Mouse (Mus musculus) heart, adult 2 months (tissue): ENCODE data around the gene Slain1.
A peak's percentile ranks its signal among the peaks of the same experiment; 100 is the strongest.

Experiments used
- CTCF ChIP-seq: fragments of 200-600 bp; IDR thresholded peaks from 2 replicates; pipeline ENCODE4 v1.8.1; 2022; ENCODE audit warnings: antibody characterized with exemption, mild to moderate bottlenecking, moderate library complexity
- EP300 ChIP-seq: fragments of 200-500 bp; IDR thresholded peaks from 2 replicates; pipeline ENCODE4 v1.6.1; 2011; ENCODE audit warnings: low read depth, low read length, control low read depth; ENCODE audit not compliant: insufficient read depth
- POLR2A ChIP-seq: fragments of 200-500 bp; IDR thresholded peaks from 2 replicates; pipeline ENCODE4 v1.6.1; 2011; ENCODE audit warnings: mild to moderate bottlenecking, low read depth, low read length, control low read depth; ENCODE audit not compliant: insufficient read depth

GRCm38 (mm10) chr14:103718836-103719575 is 69.0 kb downstream of the Slain1 start:
- TF ChIP-seq CTCF (peak; percentile 96), POLR2A (peak; percentile 44; the same call in 1 of the 2 replicates), EP300 (no peak)
